Mouse (Mus musculus) thymus, adult 2 months (tissue): Measurements from ENCODE around the gene Gm17018. TPM values are rescaled to one million over a fixed set of nuclear protein-coding genes. Genes with fewer than 3 reads are reported as not detected.

Experiments
- DNase-seq: peaks from one replicate; pipeline ENCODE4 v3.0.0; 2021
- H3K27ac ChIP-seq: fragments of 200-500 bp; 2 replicates; pipeline ENCODE4 v1.5.1; 2012; ENCODE audit warnings: low read length, control low read depth; ENCODE audit not compliant: control insufficient read depth, insufficient read depth
- H3K27me3 ChIP-seq: fragments of 200-500 bp; 2 replicates; pipeline ENCODE4 v1.6.1; 2012; ENCODE audit warnings: mild to moderate bottlenecking, low read length, moderate library complexity, mixed read lengths; ENCODE audit not compliant: control insufficient read depth, insufficient read depth
- H3K36me3 ChIP-seq: fragments of 200-500 bp; 2 replicates; pipeline ENCODE4 v1.6.1; 2012; ENCODE audit warnings: mild to moderate bottlenecking, low read length, moderate library complexity; ENCODE audit not compliant: control insufficient read depth, insufficient read depth
- H3K4me1 ChIP-seq: fragments of 200-500 bp; replicated peaks from 2 replicates; pipeline ENCODE4 v1.6.1; 2012; ENCODE audit warnings: low read length; ENCODE audit not compliant: control insufficient read depth, insufficient read depth
- H3K4me3 ChIP-seq: fragments of 200-500 bp; 2 replicates; pipeline ENCODE4 v1.5.1; 2012; ENCODE audit warnings: mild to moderate bottlenecking, low read length, control low read depth, moderate library complexity; ENCODE audit not compliant: control insufficient read depth, insufficient read depth
- CTCF ChIP-seq: fragments of 200-500 bp; IDR thresholded peaks from 2 replicates; pipeline ENCODE4 v1.5.1; 2012; ENCODE audit warnings: mild to moderate bottlenecking, control low read depth, low read length, moderate library complexity, borderline replicate concordance; ENCODE audit not compliant: control insufficient read depth, poor library complexity, insufficient read depth; ENCODE audit errors: extremely low read depth
- POLR2A ChIP-seq: fragments of 200-500 bp; IDR thresholded peaks from 2 replicates; pipeline ENCODE4 v1.6.1; 2012; ENCODE audit warnings: mild to moderate bottlenecking, low read length, control low read depth, moderate library complexity; ENCODE audit not compliant: control insufficient read depth, poor library complexity, insufficient read depth; ENCODE audit errors: extremely low read depth
- WGBS: fragments of 180-500 bp; shearing (Covaris S2); methylation state at CpG from one replicate; pipeline ENCODE4 v1.1.7; 2018; 5-methylcytosine and 5-hydroxymethylcytosine counted together
- polyA plus RNA-seq: library from polyadenylated mRNA; depleted of rRNA; stranded (reverse); fragments of >200 nt; gene quantifications from 2 replicates; pipeline ENCODE4 v1.2.3, GENCODE M21; 2012

Gm17018 gene
- polyA plus RNA-seq, 1 experiment, result 11.9 TPM

- TF ChIP-seq POLR2A (no peak), CTCF (no peak)
- Histone ChIP-seq H3K4me1 (peaks cover 11% of the 10 kb centered on the region), H3K36me3 (no peaks in the 10 kb centered on the region), H3K4me3 (no peak overlapping the region), H3K27me3 (no peaks in the 10 kb centered on the region), H3K27ac (no peak overlapping the region)
- no peak for DNase-seq
- 96% methylated on average over 6 of the region's 6 CpGs for WGBS
These were observed 57.8 kb downstream of the Gm17018 start for GRCm38 (mm10) chr19:45618184-45618583.

GRCm38 (mm10) chr19:45619744-45620501 lies 59.5 kb downstream of the Gm17018 start:
- Histone ChIP-seq H3K4me1 (peaks cover 9% of the 10 kb centered on the region), H3K27me3 (no peaks in the 10 kb centered on the region)
- 96% methylated on average over 14 of the region's 14 CpGs for WGBS

DNA sequence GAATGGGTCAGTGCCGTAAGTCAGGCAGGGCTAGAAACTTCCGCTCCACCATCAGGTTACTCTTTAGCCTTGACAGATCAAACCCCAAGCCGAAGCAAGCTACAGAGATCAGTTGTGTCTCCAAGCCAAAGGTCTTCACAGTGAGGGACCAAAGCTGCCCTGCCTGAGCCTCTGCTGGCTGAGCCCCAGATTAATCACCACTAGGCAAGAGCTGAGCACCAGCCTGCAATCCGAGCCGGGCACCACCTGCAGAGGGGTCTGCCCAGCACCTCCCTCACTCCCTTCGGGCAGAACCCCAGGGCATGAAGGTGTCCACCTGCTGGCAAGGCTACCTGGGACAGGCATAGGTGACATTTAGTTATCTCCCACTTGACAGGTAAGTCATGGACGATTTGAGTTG lies 60.6 kb downstream of the Gm17018 start:
- Histone ChIP-seq H3K27ac (no peak overlapping the region), H3K27me3 (no peaks in the 10 kb centered on the region), H3K36me3 (no peaks in the 10 kb centered on the region), H3K4me1 (no peaks in the 10 kb centered on the region), H3K4me3 (no peak overlapping the region)
- no peak for DNase-seq
- WGBS, result 91% methylated on average over 7 of the region's 7 CpGs
- no peak for TF ChIP-seq CTCF
- no peak for TF ChIP-seq POLR2A

More at GRCm38 (mm10) chr19:45619744-45620501, 59.5 kb downstream of the Gm17018 start:
- no peak overlapping the region for H3K4me3 ChIP-seq
- no peak overlapping the region for H3K27ac ChIP-seq
- H3K36me3 ChIP-seq, result no peaks in the 10 kb centered on the region
- DNase-seq, result no peak
- no peak for TF ChIP-seq POLR2A
- no peak for TF ChIP-seq CTCF

- 0 out of 2 replicates have a peak, but pooled peaks cover 2% of the 10 kb centered on the region for H3K4me1 ChIP-seq
- no peaks in the 10 kb centered on the region for H3K36me3 ChIP-seq
- 94% methylated on average over 5 of the region's 5 CpGs for WGBS
- TF ChIP-seq CTCF, result no peak
- H3K4me3 ChIP-seq, result no peak overlapping the region
- no peak for DNase-seq
- H3K27me3 ChIP-seq, result no peaks in the 10 kb centered on the region
- no peak overlapping the region for H3K27ac ChIP-seq
These were observed 61.7 kb downstream of the Gm17018 start for GRCm38 (mm10) chr19:45622144-45622543.

GRCm38 (mm10) chr19:45623710-45624109 lies 63.3 kb downstream of the Gm17018 start:
- Histone ChIP-seq H3K36me3 (no peaks in the 10 kb centered on the region), H3K4me1 (peaks cover 5% of the 10 kb centered on the region; the same call in 1 of the 2 replicates), H3K4me3 (no peak overlapping the region), H3K27ac (no peak overlapping the region), H3K27me3 (no peaks in the 10 kb centered on the region)
- TF ChIP-seq CTCF, result no peak
- TF ChIP-seq POLR2A, result no peak
- 66% methylated on average over 4 of the region's 4 CpGs for WGBS
- DNase-seq, result no peak

GRCm38 (mm10) chr19:45627036-45627435 lies 66.6 kb downstream of the Gm17018 start:
- Histone ChIP-seq H3K27me3 (no peaks in the 10 kb centered on the region), H3K27ac (no peak overlapping the region), H3K4me1 (peaks cover 22% of the 10 kb centered on the region), H3K4me3 (no peak overlapping the region), H3K36me3 (no peaks in the 10 kb centered on the region)
- DNase-seq, result no peak
- TF ChIP-seq POLR2A (no peak), CTCF (no peak)
- 21% methylated on average over 3 of the region's 3 CpGs for WGBS

GRCm38 (mm10) chr19:45628649-45629048 lies 68.2 kb downstream of the Gm17018 start:
- no peak overlapping the region for H3K4me3 ChIP-seq
- H3K4me1 ChIP-seq, result peaks cover 22% of the 10 kb centered on the region
- TF ChIP-seq POLR2A (no peak), CTCF (no peak)
- no peaks in the 10 kb centered on the region for H3K27me3 ChIP-seq
- no peaks in the 10 kb centered on the region for H3K36me3 ChIP-seq
- no peak overlapping the region for H3K27ac ChIP-seq
- no peak for DNase-seq
- 97% methylated on average over 6 of the region's 6 CpGs for WGBS
